Mouse (Mus musculus) thymus, adult 18-20 months (tissue): ENCODE measurements around the gene Ywhab.
A peak's percentile ranks its signal among the peaks of the same experiment; 100 is the strongest.

Source experiments
- DNase-seq, 2 experiments: peaks; one replicate each; pipeline ENCODE4 v3.0.0; 2022; ENCODE audit warnings: mixed read lengths in 2 of 2

Gene Ywhab

DNA sequence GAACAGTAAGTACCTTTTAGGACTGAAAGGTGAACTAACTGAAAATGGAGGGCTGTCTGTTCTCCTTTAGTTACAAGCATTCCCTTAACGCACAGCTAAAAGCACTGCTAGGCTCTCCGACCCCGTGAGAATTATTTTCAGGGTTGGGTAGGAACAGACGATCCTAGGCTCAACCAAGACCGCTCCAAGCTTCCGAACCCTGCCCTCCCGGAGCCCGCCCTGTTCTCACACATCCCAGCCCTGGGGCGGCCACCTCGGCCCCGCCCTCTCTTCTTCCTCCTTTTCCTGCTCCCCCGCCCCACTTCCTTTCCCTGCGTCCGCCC lies at the start of gene Ywhab:
TSS of gene Ywhab (plus strand) at position 307 of the 323 bp plus-strand sequence.
- no peak for DNase-seq

DNA sequence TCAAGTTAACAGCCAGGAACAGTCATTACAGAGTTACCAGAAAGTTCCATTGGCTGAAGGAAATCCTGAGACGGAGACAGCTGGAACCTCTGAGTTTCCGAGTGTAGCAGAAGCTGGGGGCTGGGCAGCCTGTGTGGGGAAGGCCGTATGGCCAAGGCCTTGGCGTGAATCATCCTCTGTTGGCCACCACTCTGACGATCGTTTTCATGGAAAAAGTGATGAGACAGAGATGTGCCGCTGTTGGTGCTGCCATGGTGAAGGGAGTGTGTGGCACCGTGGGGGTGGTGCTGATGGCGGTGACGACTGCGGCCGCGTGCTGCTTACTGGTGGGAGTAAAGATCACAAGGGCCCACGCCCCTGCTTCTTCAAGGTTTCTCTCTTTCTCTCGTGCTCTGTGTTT lies 48.5 kb upstream of the Ywhab start:
- no peak for DNase-seq

DNA sequence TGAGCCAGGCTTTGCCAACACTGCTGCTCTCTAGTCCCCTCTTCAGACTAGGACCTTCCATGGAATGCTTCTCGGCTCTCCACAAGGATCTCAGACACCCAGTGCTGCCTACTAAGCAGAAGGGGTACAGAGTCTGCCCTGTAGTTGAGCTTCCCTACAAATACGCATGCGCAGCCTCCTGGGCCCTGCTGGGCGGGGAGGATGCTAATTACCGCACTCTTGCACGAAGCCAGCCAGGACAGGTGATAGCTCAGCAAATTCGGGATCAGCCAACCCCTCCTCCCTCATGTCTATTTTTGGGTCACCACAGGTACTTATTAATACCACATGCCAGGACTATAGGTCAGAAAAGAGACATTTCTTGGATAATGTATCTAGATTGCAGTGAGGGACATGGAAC lies 46.8 kb upstream of the Ywhab start:
- no peak for DNase-seq

DNA sequence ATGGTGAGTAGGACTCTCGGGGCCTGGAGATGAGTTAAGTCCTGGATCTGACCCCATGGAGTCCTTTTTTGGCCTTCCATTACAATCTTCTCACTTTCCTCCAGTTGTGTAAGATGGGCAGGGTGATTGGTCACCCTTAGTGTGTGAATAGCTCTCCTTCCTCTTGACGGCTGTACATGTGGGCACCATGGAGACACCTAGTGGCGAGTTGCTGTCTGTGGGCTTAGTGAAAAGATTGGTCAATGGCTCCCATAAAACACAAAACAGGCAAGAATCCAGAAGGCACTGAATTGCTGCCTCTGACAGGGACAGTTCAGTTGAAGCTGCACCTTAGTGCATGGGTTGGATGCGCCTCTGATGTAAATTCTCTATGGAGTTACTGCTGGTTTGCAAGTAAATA lies 43.0 kb upstream of the Ywhab start:
- no peak for DNase-seq

DNA sequence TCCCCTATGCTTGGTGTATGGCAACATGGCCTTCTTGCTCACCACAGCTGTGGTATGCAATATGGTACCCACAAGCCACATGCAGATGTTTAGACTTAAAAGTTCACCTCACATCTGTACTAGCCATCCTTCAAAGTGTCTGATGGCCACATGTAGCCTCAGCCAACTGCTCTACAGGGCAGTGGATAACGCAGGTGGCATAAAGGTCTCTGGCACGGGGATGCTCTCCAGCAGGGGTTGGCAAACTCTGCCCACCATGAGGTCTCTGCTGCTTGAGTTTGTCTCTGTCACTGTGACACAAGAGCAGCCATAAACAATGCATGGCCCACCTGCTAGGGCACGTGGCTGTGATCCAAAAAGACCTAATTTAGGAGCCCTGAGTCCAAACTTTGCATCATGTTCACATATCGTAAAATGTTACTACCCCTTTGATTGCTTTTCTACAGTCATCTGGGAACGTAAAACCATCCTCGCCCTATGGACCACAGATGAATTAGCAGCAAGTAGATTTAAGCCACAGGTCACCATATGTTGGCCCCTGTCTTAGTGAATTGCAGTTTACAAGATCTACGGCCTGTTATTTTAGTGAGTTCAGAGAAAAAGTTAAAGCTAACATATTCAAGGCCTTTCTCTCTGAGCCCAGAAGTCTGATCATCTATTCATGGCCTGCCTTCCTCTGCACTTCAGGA lies 41.0 kb upstream of the Ywhab start:
- DNase-seq = no peak

DNA sequence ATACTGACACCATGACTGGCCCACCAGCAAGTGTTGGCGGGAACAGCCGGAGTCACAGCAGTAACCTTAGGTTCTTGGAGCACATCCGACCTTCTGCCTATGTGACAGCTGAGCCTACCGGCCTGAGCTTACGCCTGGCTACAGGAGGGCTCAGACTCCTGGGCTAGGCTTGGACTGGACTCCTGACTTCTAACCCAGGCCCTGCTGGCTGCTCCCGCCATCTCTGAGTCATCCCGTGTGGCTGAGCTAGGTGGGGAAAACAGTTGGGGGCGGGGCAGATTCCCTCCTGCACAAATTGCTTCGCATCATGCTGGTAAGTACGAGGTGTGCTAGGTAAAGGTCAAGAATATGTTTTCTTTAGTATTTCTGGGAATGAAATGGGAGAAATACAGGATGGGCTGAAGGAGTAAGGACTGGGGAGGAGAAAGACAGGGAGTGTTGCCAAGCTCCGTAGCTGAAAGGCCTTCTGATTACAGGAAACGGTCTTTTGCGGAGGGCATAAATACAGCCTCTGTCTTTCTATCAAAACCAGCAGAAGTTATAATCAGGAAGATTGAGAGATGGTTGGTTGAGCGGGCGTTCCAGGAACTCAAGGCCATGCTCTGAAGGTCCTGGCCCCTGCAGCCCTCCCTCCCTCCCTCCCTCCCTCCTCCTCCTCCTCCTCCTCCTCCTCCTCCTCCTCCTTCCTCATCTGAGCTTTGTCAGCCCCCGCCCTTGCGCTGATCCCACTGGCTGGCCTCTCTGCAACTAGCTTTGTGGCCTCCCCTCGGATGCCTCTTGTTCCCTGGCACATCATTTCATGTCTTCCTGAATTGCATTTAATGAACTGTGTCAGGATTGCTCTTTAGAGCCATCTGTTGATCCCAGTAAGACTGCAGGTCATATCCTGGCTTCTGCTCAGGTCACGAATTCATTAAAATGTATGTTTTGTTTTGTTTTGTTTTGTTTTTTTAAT lies 29.9 kb upstream of the Ywhab start:
- no peak for DNase-seq

DNA sequence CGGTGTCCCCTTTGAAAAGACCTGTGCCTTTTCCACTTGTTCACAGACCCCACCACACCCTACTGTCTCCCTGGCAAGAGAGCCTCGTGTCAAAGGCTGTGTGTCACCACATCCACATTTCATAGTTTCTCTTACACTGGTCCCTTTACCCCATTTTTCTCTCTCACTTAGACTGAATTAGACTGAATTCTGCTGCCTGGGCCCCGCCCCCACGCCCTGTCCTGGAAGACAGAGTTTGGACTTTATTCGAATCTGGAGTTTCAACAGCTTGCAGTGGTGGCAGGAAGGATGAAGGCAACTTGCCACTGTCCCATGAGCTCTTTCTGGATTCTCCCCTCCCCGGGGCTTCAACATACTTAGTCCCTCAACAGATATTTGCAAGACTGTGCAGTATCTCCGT lies 29.1 kb upstream of the Ywhab start:
- DNase-seq = no peak

DNA sequence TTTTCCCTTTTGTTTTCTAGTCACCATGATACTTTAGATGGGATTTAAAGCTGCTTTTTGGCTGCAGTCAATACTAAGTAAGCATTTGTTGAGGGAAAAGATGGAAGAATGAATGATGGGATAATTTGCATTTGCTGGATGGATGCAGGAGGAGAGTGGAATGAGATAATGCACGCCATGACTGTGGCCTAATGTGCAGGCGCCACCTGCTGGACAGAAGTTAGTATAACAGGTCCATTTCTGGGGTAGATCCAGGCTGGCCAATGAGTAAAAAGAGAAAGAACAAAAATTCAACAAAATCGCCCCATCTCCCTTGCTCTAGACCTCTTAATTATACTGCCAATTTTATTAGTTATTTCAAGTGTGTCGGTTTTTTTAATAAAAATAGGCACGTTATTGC lies 26.2 kb upstream of the Ywhab start:
- no peak for DNase-seq

DNA sequence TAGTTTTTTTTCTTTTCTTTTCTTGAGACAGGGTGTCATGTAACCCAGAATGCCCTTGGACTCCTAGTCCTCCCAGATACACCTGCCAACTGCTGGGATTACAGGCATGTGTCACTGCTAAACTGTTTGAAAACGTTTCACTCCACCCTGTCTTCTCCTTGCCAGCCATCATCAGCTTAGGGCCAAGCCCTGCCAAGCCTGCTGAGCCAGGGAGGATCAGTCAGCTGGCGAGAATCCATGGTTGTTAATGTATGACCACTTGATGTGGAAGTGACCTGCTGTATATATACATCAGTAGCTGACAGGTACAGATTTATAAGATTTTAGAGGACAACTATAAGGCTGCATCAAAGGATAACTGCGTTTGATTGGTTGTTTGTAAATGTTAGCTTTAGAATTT lies 24.4 kb upstream of the Ywhab start:
- DNase-seq = no peak

DNA sequence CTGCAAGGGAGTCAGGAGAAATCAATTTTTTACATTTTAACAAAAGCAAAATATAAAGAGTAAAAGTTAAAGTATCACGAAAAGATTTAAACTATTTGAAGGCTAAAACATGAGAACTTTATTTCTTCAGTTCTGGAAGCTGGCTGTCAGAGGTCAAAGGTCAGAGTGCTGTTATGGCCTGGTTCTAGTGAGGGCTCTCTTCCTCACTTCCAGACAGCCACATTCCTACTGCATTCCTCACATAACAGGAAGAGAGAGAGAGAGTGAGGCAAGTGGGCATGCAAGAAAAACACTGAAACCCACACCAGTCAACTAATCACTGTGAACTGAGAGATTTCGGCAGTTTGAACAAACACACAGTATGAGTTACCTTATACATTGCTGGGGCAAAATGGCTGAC lies 20.7 kb upstream of the Ywhab start:
- DNase-seq = no peak

DNA sequence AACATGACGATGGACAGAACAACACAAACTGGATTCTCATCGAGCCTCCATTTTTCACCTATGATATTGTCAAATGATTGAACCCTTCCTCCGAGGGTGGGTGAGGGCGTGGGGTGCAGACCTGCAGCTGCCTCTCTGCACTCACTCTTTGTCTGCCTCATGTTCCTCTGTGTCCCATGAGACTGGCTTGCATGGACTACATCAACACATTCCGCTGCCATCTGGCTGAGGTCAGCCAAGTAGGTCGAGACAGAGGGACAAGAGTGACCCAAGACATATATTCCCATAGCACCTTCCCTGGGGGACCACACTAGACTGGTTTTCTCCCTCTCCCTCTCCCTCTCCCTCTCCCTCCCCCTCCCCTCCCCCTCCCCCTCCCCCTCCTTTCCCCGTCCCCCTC lies 18.3 kb upstream of the Ywhab start:
- no peak for DNase-seq

DNA sequence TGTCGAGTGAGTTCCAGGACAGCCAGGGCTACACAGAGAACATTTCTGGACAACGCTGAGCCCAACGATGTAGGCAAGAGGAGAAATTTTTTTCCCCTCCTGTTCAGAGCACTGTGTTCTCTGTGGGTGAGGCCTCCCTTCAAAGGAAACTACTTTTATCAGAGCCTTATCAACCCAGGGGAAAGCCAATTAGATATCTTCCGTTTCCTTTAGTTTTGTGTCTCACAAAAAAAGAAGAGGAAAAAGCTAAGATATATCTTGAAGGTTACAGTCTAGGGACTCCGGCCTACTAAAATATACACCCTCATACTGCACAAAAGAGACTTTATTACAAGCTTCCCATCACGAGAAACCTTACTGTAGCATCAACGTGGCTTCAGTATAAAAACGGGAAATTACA lies 7.5 kb upstream of the Ywhab start:
- DNase-seq = no peak

DNA sequence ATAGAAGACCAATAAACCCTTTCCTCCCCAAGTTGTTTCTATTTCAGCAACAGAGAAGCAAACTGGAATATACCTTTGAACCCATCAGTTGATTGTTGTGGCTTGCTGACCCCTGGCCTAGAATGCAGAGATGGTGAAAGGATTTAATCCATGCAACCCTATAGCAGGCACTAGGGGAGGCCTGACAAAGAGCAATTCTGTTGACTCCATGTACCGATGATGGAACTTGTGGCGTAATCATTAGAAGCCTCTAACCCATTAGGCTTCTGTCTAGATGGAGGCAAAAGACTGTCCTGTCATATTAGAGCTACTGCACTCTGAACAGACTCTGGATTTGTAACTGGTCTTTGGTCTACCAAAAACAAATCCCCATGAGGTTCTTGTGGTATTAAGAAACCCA lies 1.9 kb upstream of the Ywhab start:
- DNase-seq = no peak

DNA sequence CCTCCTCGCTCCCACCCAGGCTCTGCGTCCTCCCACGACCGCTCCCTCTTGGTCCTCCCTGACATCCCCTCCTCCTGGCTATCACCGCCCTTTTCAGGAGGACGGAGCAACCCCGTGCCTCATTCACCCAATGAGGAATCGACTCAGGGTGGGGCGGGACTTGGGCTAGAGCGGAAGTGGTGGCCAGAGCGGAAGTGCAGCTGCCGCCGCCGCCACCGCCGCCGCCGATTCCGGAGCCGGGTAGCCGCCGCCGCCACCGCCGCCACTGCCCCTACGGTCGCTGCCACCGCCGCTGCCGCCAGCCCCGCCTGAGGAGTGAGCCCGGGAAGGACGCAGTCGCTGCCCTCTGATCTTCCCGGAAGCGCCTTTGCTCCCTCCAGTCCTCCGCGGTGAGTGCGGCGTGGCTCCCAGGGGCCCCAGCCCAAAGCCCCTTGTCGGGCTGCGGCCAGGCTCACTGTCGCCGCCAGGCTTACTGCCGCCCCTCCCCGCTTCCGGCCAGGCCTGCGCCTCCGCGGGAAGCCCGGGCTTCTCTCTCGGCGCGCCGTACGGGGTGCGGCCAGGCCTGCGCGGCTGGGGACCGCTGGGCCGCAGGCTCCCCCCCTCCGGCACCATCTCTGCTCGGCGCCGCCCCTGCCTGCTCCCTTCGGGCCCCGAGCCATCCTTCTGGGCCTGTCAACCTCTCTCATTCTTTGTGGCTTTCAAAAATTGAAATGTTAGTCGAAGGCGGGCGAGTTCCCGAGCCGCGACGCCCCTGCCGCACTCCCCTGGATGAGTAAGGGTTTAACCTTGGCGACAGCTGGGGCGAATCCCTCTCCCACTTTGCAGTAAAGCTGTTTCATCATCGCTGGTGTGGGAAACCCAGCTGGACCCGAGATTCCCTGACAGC lies 460 bp downstream of the Ywhab start:
- peak; percentile 91 to 94 for DNase-seq

DNA sequence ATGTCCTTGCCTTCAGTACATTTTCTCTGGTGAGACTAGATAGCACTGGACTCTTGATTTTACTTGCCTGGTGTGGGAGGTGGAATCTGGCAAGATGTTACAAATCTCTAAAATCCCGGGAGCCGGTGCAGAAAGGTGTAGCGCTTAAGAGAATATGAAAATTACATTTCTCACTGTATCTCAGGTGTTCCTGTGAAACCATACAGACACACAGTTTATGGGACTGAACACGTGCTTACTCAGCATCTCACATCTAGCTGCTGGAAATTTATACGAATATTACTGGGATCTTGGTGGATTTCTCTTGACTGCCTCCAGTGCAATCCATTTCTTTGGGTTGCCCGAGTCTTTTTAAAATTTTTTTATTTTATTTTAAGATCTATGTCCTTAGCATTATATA lies 1.5 kb downstream of the Ywhab start:
- no peak for DNase-seq

DNA sequence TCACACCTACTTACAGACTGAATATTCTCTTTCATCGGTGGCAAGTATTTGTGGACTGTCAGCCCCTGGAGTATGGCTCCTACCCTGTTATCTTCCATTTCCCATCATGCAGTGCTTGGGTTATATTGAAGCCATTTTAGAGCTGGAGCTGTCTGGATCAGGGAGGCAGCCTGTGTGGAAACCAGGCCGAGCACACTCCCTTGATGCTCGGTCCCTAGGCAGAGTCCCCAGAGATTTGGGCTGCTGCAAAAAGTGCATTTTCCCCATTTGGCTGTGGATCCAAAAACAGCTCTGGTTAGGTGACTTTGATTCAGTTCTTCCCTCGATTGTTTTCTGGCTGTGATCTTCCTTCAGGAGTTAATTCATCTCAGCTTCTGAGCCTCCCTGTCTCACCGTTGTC lies 2.1 kb downstream of the Ywhab start:
- DNase-seq = no peak

DNA sequence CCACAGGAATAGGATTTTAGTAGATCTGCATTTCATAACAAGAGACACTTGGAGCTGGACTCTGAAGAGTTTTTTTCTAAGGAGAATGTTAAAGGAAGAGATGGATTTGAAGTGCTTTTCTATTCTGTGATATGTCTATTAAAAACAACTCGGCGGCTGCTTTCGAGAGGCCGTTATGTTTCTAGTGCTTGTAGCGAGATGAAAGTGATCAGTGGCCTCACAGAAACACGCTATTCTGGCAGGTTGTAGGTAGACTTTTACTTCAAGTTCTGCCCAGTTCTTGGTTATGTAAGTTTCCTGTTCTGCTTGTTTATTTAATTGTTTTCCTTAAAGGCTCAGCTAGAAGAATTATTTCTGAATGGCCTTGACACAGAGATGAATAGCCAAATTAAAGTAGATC lies 4.2 kb downstream of the Ywhab start:
- DNase-seq = no peak

DNA sequence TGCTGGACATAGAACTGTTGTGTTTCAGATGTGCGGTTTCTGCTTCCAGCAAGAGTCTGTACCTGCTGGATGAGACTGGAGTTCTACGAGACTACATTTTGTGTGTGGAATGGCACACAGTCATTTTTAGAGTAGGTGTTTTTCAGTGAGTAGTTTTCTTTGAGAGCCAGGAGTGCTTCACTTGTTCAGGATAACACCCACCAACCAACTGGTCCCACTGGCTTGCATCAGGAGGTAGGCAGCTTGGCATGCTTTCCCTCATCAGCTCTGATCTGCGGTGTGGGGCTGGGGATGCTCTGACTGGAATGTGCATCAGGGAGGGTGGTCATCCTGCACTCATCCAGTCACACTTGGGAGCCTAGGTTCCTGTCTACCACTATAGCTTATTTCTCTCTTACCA lies 7.9 kb downstream of the Ywhab start:
- DNase-seq = no peak

DNA sequence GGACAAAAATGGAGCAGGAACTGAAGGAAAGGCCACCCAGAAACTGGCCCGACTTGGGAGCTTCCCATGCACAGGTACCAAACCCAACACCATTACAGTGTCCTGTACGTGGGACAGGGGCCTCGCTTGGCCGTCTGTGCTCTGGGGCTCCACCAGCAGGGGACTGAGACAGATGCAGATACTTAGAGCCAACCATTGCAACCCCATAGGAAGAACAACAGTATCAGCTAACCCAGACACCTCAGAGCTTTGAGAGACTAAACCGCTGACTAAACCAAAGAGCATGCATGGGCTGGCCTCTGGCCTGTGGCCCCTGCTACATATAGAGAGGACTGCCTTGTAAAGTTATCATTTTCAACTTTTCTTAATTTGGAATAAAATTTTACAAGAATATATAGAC lies 9.7 kb downstream of the Ywhab start:
- DNase-seq = no peak

DNA sequence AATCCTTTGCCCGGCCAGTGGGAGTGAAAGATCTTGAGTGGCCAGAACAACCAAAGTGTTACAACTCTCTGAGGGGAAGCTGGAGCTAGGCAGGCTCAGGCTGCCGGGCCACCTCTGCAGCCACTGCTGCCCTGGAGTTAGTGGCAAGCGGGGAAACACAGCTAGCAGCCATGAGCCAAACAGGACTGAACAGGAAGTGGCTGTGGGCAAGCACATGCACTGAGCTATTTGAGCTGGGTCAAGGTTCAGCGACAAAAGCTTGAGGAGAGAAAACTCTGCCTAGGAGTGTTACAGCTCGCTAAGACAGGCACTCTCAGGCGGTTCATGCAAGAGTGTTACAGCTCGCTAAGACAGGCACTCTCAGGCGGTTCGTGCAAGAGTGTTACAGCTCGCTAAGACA lies 12.2 kb downstream of the Ywhab start:
- peak; percentile 15 to 39 for DNase-seq

DNA sequence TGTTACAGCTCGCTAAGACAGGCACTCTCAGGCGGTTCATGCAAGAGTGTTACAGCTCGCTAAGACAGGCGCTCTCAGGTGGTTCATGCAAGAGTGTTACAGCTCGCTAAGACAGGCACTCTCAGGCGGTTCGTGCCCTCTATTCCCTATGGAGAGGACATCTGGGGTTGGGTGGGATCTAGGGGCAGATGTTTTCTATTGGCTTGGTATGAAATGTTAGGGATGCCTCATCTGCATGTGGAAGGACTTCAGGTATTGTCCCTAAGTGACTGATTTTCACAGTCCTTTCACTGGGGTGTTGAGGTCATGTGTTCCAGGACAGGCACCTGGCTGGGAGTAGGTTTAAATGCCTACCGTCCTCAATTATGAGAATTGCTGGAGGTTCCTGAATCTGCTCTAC lies 12.8 kb downstream of the Ywhab start:
- DNase-seq = no peak

DNA sequence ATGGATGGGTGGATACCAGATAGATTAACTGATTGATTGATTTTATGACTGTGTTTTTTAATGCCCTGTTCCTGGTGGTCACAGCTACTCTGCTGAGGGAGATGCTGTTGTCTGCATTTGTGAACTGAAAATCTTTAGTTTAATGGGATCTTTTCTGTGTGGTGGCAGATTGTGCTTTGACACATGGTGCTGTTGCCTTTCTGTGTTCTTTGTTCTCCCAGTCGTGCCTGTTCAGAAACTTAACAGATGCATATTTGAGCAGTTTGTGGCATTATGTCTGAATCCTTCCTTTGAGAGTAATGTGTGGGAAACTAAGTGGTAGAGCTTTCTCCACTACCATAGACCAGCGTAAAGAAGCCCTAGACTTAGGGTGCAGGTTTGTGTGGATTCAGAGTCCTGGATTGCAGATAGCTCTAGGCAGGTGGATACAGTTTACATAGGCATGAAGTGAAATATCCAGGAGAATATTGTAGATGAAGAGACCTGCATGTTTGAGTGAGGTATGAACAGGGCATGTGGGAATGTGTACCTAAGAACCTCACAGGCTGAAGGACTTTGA lies 13.3 kb downstream of the Ywhab start:
- no peak for DNase-seq

DNA sequence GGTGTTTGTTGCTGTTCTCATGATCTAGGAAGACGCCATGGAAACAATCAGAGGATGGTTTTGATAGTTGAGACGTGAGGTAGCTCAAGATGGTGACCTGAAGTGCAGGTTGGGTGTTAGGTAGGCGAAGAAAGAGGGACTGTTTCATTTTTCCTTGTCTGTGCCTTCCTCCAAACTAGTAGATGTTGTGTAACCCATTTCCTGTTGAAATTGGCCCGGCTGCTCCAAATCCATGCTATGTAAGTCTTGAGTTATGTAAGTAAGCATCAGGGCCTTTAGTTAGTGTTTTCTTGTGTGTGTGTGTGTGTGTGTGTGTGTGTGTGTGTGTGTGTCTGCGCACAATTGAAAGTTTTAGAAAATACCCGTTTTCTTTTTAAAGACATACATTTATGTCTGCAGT lies 14.5 kb downstream of the Ywhab start:
- no peak for DNase-seq
